Mouse (Mus musculus): ENCODE measurements around the gene Adtrp. TPM values are rescaled to one million over a fixed set of nuclear protein-coding genes. Genes with fewer than 3 reads are reported as not detected.
A peak's percentile ranks its signal among the peaks of the same experiment; 100 is the strongest.

Adtrp gene
- polyA plus RNA-seq, 1 experiment from 2014 or later: 8.7 TPM

DNA sequence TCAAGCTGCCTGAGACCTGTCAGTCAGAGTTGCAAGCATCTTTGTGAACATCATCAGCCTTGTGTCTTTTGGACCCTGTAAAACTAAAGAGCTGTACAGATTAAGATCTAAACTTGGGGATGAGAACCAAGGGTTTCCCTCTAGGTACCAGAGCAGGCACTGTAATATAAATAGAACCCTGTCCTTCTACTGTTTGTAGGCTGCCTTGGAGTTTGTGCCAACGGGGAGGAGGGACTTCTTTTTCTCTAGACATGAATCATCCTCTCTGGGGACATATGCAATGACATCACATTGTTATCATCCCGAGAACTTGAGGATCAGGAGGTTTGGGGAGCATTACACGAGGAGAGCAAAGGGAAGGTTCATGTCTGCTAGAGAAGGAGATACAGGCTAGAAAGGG, 24.4 kb downstream of the Adtrp start:
- Histone ChIP-seq H3K9ac (no peak overlapping the region), H3K4me1 (replicated peaks) (no peaks in the 10 kb centered on the region), H3K9me3 (no peaks in the 10 kb centered on the region), H3K27ac (no peak overlapping the region), H3K4me3 (replicated peaks) (no peak overlapping the region), H3K27me3 (replicated peaks) (no peaks in the 10 kb centered on the region), H3K4me2 (replicated peaks) (no peak overlapping the region), H3K36me3 (no peaks in the 10 kb centered on the region)
- ATAC-seq: no peak
- 56% methylated on average over 3 of the region's 3 CpGs for WGBS

DNA sequence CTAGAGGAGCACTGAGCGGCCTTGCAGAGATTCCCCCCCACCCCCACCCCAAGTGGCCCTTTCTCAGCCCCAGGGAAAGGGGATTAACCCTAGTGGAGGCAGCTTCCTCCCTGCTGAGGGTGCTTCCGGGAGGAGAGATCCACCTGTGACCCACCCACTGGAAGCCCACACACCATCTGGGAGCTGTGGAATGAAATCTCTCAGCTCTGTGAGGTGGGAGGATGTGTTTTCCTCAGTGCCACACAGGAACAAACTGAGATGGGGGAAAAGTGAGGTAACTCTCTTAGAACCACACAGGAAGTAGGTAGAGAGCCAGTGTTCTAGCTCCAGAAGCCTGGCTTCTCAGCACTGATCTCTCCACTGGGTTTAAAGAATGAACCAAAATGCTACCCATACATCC, 24.9 kb downstream of the Adtrp start:
- 61% methylated on average over 2 of the region's 2 CpGs for WGBS

GRCm38 (mm10) chr13:41822091-41822490, 25.4 kb downstream of the Adtrp start:
- no peak overlapping the region for H3K4me2 ChIP-seq (replicated peaks)
- no peak for ATAC-seq
- no peak overlapping the region for H3K4me3 ChIP-seq (replicated peaks)
- no peaks in the 10 kb centered on the region for H3K9me3 ChIP-seq
- H3K4me1 ChIP-seq (replicated peaks): no peaks in the 10 kb centered on the region
- H3K36me3 ChIP-seq: no peaks in the 10 kb centered on the region
- H3K9ac ChIP-seq: no peak overlapping the region
- WGBS: 34% methylated on average over 5 of the region's 5 CpGs
- no peak overlapping the region for H3K27ac ChIP-seq
- H3K27me3 ChIP-seq (replicated peaks): no peaks in the 10 kb centered on the region

More for the DNA sequence above, 24.9 kb downstream of the Adtrp start:
- no peaks in the 10 kb centered on the region for H3K9me3 ChIP-seq
- no peaks in the 10 kb centered on the region for H3K36me3 ChIP-seq
- no peak overlapping the region for H3K9ac ChIP-seq
- H3K4me2 ChIP-seq (replicated peaks): no peak overlapping the region
- no peak overlapping the region for H3K27ac ChIP-seq
- no peak overlapping the region for H3K4me3 ChIP-seq (replicated peaks)
- H3K27me3 ChIP-seq (replicated peaks): no peaks in the 10 kb centered on the region
- no peak for ATAC-seq
- no peaks in the 10 kb centered on the region for H3K4me1 ChIP-seq (replicated peaks)

DNA sequence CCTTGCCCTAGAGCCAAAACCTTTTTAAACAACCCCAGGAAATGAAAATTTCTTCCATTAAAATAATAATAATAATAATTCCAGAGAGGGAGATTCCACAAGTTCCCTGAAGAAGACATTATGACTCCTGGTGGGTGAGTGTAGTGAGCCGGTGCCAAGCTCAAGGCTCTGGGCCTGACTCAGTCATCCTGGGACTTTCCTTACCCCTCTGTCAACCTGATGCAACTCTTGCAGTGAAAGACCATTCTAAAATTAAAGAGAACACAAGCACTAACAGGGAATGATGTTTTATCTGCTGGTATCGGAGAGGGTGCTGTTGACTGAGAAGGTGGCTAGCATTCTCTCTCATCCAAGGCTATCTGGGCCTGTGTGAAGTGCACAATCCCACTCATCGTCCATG, 26.5 kb downstream of the Adtrp start:
- Histone ChIP-seq H3K4me3 (replicated peaks) (no peak overlapping the region), H3K36me3 (no peaks in the 10 kb centered on the region), H3K9me3 (no peaks in the 10 kb centered on the region), H3K27ac (no peak overlapping the region), H3K9ac (no peak overlapping the region), H3K4me2 (replicated peaks) (no peak overlapping the region), H3K27me3 (replicated peaks) (no peaks in the 10 kb centered on the region), H3K4me1 (replicated peaks) (no peaks in the 10 kb centered on the region)
- WGBS: 89% methylated on average over 3 of the region's 3 CpGs
- no peak for ATAC-seq

- H3K4me3 ChIP-seq (replicated peaks): no peak overlapping the region
- no peak overlapping the region for H3K9ac ChIP-seq
- no peaks in the 10 kb centered on the region for H3K36me3 ChIP-seq
- H3K4me2 ChIP-seq (replicated peaks): no peak overlapping the region
- no peaks in the 10 kb centered on the region for H3K9me3 ChIP-seq
- H3K4me1 ChIP-seq (replicated peaks): no peaks in the 10 kb centered on the region
- no peaks in the 10 kb centered on the region for H3K27me3 ChIP-seq (replicated peaks)
- WGBS: 65% methylated on average over 4 of the region's 4 CpGs
- no peak overlapping the region for H3K27ac ChIP-seq
- no peak for ATAC-seq
Observed at GRCm38 (mm10) chr13:41819918-41820317, 27.6 kb downstream of the Adtrp start.

GRCm38 (mm10) chr13:41819484-41819883, 28.0 kb downstream of the Adtrp start:
- no peak overlapping the region for H3K4me3 ChIP-seq (replicated peaks)
- 90% methylated on average over 4 of the region's 4 CpGs for WGBS

GRCm38 (mm10) chr13:41817583-41817982, 29.9 kb downstream of the Adtrp start:
- 63% methylated on average over 4 of the region's 4 CpGs for WGBS

More at GRCm38 (mm10) chr13:41819484-41819883, 28.0 kb downstream of the Adtrp start:
- Histone ChIP-seq H3K4me2 (replicated peaks) (no peak overlapping the region), H3K9me3 (no peaks in the 10 kb centered on the region), H3K36me3 (no peaks in the 10 kb centered on the region), H3K9ac (no peak overlapping the region), H3K4me1 (replicated peaks) (no peaks in the 10 kb centered on the region), H3K27me3 (replicated peaks) (no peaks in the 10 kb centered on the region), H3K27ac (no peak overlapping the region)
- no peak for ATAC-seq

DNA sequence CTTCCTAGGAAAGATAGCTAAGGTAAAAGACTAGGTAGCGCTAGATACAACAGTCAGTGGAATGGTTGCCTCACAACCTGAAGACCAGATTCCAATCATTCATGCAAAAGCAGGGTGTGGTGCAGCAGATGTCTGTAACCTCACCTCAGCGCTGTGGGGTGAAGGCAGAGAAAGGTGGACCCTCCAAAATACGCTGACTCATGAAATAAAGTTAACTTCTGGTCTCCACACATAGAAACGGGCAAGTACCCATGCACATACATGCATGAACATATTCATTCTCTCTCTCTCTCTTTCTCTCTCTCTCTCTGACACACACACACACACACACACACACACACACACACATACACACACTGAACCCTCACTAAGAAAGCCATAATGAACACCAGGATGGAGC, 30.8 kb downstream of the Adtrp start:
- Histone ChIP-seq H3K4me1 (replicated peaks) (no peaks in the 10 kb centered on the region), H3K4me2 (replicated peaks) (no peak overlapping the region), H3K4me3 (replicated peaks) (no peak overlapping the region), H3K36me3 (no peaks in the 10 kb centered on the region), H3K27ac (no peak overlapping the region), H3K9ac (no peak overlapping the region), H3K27me3 (replicated peaks) (no peaks in the 10 kb centered on the region), H3K9me3 (no peaks in the 10 kb centered on the region)
- ATAC-seq: no peak
- WGBS: 91% methylated on average over 4 of the region's 4 CpGs

More at GRCm38 (mm10) chr13:41817583-41817982, 29.9 kb downstream of the Adtrp start:
- peak; percentile 79 for ATAC-seq
- H3K4me3 ChIP-seq (replicated peaks): no peak overlapping the region
- H3K27me3 ChIP-seq (replicated peaks): no peaks in the 10 kb centered on the region
- no peaks in the 10 kb centered on the region for H3K9me3 ChIP-seq
- H3K4me2 ChIP-seq (replicated peaks): no peak overlapping the region
- H3K36me3 ChIP-seq: no peaks in the 10 kb centered on the region
- no peak overlapping the region for H3K9ac ChIP-seq
- no peaks in the 10 kb centered on the region for H3K4me1 ChIP-seq (replicated peaks)
- no peak overlapping the region for H3K27ac ChIP-seq

GRCm38 (mm10) chr13:41810776-41811175, 36.7 kb downstream of the Adtrp start:
- Histone ChIP-seq H3K9ac (no peak overlapping the region), H3K4me3 (replicated peaks) (no peak overlapping the region), H3K4me2 (replicated peaks) (no peak overlapping the region), H3K9me3 (no peaks in the 10 kb centered on the region), H3K27ac (no peak overlapping the region), H3K27me3 (replicated peaks) (no peaks in the 10 kb centered on the region), H3K4me1 (replicated peaks) (no peaks in the 10 kb centered on the region), H3K36me3 (no peaks in the 10 kb centered on the region)
- no peak for ATAC-seq
- WGBS: 90% methylated on average over 7 of the region's 7 CpGs

DNA sequence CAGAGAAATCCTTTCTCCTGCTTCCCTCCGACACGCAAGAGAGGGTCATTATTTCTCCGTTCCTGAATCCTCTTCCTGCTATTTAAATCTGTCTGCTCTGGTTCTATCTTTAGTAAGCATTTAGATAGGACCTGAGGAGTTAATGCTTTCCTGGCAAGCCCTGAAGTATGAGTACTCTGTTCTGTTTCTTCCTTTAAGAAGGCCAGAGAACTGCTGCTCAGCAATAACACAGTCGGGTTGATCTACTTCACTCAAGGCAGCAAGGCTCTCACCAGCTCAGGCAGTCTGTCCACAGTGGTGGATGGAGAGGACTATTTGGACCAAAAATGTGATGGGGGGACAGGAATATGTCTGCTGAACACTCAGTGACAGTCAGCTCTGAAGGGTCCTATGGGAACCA, 39.7 kb downstream of the Adtrp start:
- no peak overlapping the region for H3K9ac ChIP-seq
- no peak for ATAC-seq
- H3K4me3 ChIP-seq (replicated peaks): no peak overlapping the region
- no peak overlapping the region for H3K27ac ChIP-seq
- H3K27me3 ChIP-seq (replicated peaks): no peaks in the 10 kb centered on the region
- no peaks in the 10 kb centered on the region for H3K36me3 ChIP-seq
- no peak overlapping the region for H3K4me2 ChIP-seq (replicated peaks)
- whole genome bisulfite sequencing: 59% methylated on average over 4 of the region's 4 CpGs
- H3K4me1 ChIP-seq (replicated peaks): no peaks in the 10 kb centered on the region
- no peaks in the 10 kb centered on the region for H3K9me3 ChIP-seq

DNA sequence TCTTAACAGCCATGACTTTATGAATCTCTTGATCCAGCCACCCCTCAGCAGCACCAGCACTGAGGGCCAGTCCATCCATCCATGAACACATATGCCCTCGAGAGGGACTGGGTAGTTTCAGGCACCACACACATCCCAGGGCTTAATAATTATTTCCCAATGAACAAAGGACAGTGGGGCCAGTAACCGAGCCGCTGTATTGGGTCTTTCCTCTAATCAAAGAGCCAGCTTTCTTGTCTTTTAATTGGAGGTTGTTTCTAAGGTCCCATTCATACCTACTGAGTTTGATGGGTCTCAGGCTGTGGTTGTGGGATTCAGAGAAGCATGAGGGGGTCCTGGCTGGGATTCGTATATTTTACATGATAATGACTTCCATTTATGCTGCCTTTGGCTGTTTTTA, 40.2 kb downstream of the Adtrp start:
- H3K9ac ChIP-seq: no peak overlapping the region
- H3K36me3 ChIP-seq: no peaks in the 10 kb centered on the region
- ATAC-seq: no peak
- no peak overlapping the region for H3K4me2 ChIP-seq (replicated peaks)
- H3K4me3 ChIP-seq (replicated peaks): no peak overlapping the region
- no peak overlapping the region for H3K27ac ChIP-seq
- no peaks in the 10 kb centered on the region for H3K27me3 ChIP-seq (replicated peaks)
- H3K9me3 ChIP-seq: no peaks in the 10 kb centered on the region
- no peaks in the 10 kb centered on the region for H3K4me1 ChIP-seq (replicated peaks)
- 75% methylated on average over 4 of the region's 4 CpGs for WGBS

DNA sequence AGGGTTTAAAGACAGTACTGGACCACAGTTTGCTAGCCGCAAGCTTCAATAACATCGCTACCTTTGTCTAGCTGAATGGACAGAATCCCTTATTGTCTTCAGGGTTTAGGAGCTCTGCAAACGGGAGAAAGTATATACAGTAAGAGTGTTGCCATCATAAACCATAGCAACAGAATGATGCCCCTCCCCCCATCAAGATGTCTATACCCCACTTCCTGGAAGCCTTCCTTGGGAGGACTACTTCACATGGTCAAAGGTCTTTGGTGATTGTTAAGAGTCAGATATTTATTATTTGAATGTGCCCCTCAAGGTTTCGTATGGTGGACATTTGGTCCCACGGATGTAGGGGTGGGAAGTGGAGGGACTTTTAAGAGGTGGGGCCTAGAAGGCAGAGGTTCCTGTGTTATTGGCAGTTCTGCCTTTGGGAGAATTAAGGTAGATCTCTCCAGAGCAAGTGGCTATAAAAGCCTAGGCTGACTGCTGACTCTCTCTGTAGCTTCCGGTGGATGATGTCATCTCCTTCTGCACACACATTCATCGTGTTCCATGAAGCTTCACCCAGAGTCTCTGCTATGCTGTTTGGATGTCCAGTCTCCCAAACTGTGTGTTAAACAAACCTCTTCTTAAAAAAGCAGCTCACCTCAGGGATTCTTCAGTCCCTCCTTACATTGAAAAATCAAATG, 42.2 kb downstream of the Adtrp start:
- H3K27me3 ChIP-seq (replicated peaks): no peaks in the 10 kb centered on the region
- no peak overlapping the region for H3K9ac ChIP-seq
- H3K4me2 ChIP-seq (replicated peaks): no peak overlapping the region
- no peak overlapping the region for H3K27ac ChIP-seq
- H3K4me1 ChIP-seq (replicated peaks): no peaks in the 10 kb centered on the region
- H3K4me3 ChIP-seq (replicated peaks): no peak overlapping the region
- 70% methylated on average over 7 of the region's 7 CpGs for WGBS
- no peaks in the 10 kb centered on the region for H3K36me3 ChIP-seq
- H3K9me3 ChIP-seq: no peaks in the 10 kb centered on the region
- no peak for ATAC-seq

GRCm38 (mm10) chr13:41803656-41804265, 43.7 kb downstream of the Adtrp start:
- 50% methylated on average over 8 of the region's 8 CpGs for WGBS
- H3K4me2 ChIP-seq (replicated peaks): no peak overlapping the region
- H3K27me3 ChIP-seq (replicated peaks): no peaks in the 10 kb centered on the region
- H3K27ac ChIP-seq: no peak overlapping the region
- H3K9ac ChIP-seq: no peak overlapping the region
- no peaks in the 10 kb centered on the region for H3K4me1 ChIP-seq (replicated peaks)
- no peaks in the 10 kb centered on the region for H3K36me3 ChIP-seq
- no peak for ATAC-seq
- no peak overlapping the region for H3K4me3 ChIP-seq (replicated peaks)
- H3K9me3 ChIP-seq: no peaks in the 10 kb centered on the region

Measured in intestine, embryonic 15.5 days (tissue).